Mouse (Mus musculus): ENCODE results near the gene Snx33. TPM values are rescaled to one million over a fixed set of nuclear protein-coding genes. Genes with fewer than 3 reads are reported as not detected.
"Not testable (repeated sequence)": the region's sequence is repeated elsewhere in the genome, so short reads cannot be mapped to it uniquely, and the experiment has no call there.

Snx33 gene
- polyA plus RNA-seq, 1 experiment from 2014 or later = 9.5 TPM

DNA sequence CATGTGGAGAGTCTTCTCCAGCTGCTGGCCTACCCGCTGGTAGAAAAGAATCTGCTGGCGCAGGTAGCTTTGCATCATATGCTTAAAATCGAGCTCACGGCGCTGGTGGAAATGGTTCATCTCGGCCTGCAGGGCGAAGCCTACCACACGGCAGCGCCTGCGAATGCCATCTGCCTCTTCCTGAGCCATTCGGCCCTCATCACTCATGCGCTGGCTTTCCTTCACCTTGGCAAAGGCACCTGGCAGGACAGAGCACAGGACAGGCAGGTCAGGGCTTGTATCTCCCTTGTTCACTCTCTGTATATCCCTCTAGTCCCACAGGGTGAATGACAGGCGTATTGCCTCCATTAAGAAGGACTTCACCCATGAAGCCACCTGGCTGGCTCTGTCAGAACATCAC is 9.7 kb downstream of the Snx33 start:
- H3K36me3 ChIP-seq (ENCODE audit: control insufficient read depth, insufficient read depth, low read length) = peaks cover 34% of the 10 kb centered on the region
- H3K9me3 ChIP-seq (ENCODE audit: control insufficient read depth, low read depth, low read length) = no peaks in the 10 kb centered on the region
- H3K4me3 ChIP-seq (ENCODE audit: low read depth, low read length) = no peak overlapping the region
- no peak overlapping the region for H3K9ac ChIP-seq (replicated peaks; ENCODE audit: low read depth, low read length)
- no peak overlapping the region for H3K4me2 ChIP-seq (replicated peaks; ENCODE audit: low read depth, low read length)
- no peak overlapping the region for H3K27ac ChIP-seq (ENCODE audit: low read length)
- no peaks in the 10 kb centered on the region for H3K27me3 ChIP-seq (ENCODE audit: control insufficient read depth, insufficient read depth, low read length)
- H3K4me1 ChIP-seq (ENCODE audit: control insufficient read depth, insufficient read depth, low read length) = peaks cover 6% of the 10 kb centered on the region
- ATAC-seq (ENCODE audit: insufficient number of reproducible peaks, insufficient read depth, low FRiP score, low read depth) = no peak
- 94% methylated on average over 13 of the region's 13 CpGs for WGBS

DNA sequence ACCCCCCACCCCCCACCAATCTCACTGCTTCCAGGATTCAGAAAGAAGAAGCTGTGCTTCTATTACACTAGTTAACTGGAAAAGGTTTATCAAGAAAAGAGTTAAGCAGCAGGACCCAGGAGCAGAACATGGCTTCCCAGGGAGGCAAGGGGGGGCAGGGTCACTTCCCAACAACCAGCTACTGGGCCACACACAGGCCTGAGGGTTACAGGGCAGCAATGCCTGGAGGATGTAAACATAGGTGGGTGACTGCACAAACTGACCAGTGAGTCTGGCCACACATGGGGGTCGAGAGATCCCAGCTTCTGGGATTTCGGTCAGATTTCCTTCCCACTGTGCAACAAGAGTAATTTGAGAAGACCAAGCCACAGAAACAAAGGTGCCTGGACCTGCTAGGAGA is 11.0 kb downstream of the Snx33 start:
- H3K9me3 ChIP-seq (ENCODE audit: control insufficient read depth, low read depth, low read length) = no peaks in the 10 kb centered on the region
- H3K36me3 ChIP-seq (ENCODE audit: control insufficient read depth, insufficient read depth, low read length) = peaks cover 30% of the 10 kb centered on the region
- H3K4me1 ChIP-seq (ENCODE audit: control insufficient read depth, insufficient read depth, low read length) = no peaks in the 10 kb centered on the region
- H3K4me3 ChIP-seq (ENCODE audit: low read depth, low read length) = no peak overlapping the region
- WGBS = 79% methylated on average over 2 of the region's 2 CpGs
- H3K9ac ChIP-seq (replicated peaks; ENCODE audit: low read depth, low read length) = no peak overlapping the region
- H3K27me3 ChIP-seq (ENCODE audit: control insufficient read depth, insufficient read depth, low read length) = no peaks in the 10 kb centered on the region
- H3K27ac ChIP-seq (ENCODE audit: low read length) = no peak overlapping the region
- no peak overlapping the region for H3K4me2 ChIP-seq (replicated peaks; ENCODE audit: low read depth, low read length)
- ATAC-seq (ENCODE audit: insufficient number of reproducible peaks, insufficient read depth, low FRiP score, low read depth) = no peak

DNA sequence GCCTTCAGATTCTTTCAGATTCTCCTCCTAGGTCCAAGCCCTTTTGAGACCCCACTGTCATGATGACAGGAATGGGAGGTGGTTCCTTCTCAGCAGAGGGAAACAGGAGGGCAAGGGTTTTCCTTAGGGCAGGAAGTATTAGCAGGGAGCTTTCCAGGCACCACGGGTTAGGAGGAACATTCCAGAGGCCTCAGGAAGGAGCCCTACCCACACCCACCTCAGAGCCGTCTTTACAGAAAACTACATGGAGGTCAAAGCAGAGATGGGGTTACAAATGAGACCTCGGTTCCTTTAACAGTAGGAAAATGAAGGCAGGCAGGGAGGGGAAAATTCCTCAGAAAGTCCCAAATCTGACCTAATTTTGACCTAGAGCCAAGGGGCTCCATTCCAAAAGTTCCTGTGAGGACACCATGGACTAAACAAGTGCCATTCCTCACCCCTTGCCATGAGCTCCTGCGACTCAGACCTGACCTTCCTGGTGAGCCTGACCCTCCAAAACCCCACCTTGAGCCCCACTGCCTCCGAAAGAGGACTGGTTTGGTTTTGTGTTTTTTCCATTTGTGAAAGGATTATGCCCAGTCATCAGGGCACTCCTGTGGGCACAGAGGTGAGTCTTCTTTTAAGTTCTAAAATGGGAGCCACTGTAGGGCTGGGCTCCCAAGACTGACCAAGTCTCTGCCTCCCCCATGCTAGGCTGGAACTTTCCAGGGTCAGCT is 12.3 kb downstream of the Snx33 start:
- H3K4me2 ChIP-seq (replicated peaks; ENCODE audit: low read depth, low read length) = no peak overlapping the region
- H3K36me3 ChIP-seq (ENCODE audit: control insufficient read depth, insufficient read depth, low read length) = peaks cover 24% of the 10 kb centered on the region
- no peaks in the 10 kb centered on the region for H3K4me1 ChIP-seq (ENCODE audit: control insufficient read depth, insufficient read depth, low read length)
- no peak for ATAC-seq (ENCODE audit: insufficient number of reproducible peaks, insufficient read depth, low FRiP score, low read depth)
- no peaks in the 10 kb centered on the region for H3K9me3 ChIP-seq (ENCODE audit: control insufficient read depth, low read depth, low read length)
- no peak overlapping the region for H3K9ac ChIP-seq (replicated peaks; ENCODE audit: low read depth, low read length)
- no peak overlapping the region for H3K27ac ChIP-seq (ENCODE audit: low read length)
- no peak overlapping the region for H3K4me3 ChIP-seq (ENCODE audit: low read depth, low read length)
- H3K27me3 ChIP-seq (ENCODE audit: control insufficient read depth, insufficient read depth, low read length) = no peaks in the 10 kb centered on the region
- 74% methylated on average over 5 of the region's 5 CpGs for WGBS

DNA sequence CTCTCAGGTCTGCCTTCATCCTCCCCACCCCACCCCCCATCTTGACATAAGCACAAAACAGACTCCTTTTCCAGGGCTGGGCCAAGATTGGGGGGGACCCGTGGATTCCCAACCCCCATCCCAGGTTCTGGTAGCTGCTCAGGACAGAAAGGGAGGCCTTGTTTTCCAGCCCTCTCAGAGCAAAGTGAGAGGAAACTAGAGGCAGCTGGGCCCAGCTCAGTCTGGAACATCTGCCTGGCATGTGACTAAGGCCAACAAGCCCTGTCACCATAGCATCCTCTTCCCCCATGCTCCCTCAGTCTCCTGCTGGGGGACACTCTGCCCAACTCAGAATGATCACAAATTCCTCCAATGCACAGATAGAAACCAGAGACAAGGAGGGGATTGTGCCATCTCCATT is 13.1 kb downstream of the Snx33 start:
- ATAC-seq (ENCODE audit: insufficient number of reproducible peaks, insufficient read depth, low FRiP score, low read depth) = no peak
- Histone ChIP-seq H3K4me3 (ENCODE audit: low read depth, low read length) (no peak overlapping the region), H3K36me3 (ENCODE audit: control insufficient read depth, insufficient read depth, low read length) (peaks cover 23% of the 10 kb centered on the region), H3K27ac (ENCODE audit: low read length) (no peak overlapping the region), H3K9ac (replicated peaks; ENCODE audit: low read depth, low read length) (no peak overlapping the region), H3K4me1 (ENCODE audit: control insufficient read depth, insufficient read depth, low read length) (no peaks in the 10 kb centered on the region), H3K9me3 (ENCODE audit: control insufficient read depth, low read depth, low read length) (no peaks in the 10 kb centered on the region), H3K27me3 (ENCODE audit: control insufficient read depth, insufficient read depth, low read length) (no peaks in the 10 kb centered on the region), H3K4me2 (replicated peaks; ENCODE audit: low read depth, low read length) (no peak overlapping the region)
- 80% methylated on average over 1 of the region's 1 CpGs for WGBS

DNA sequence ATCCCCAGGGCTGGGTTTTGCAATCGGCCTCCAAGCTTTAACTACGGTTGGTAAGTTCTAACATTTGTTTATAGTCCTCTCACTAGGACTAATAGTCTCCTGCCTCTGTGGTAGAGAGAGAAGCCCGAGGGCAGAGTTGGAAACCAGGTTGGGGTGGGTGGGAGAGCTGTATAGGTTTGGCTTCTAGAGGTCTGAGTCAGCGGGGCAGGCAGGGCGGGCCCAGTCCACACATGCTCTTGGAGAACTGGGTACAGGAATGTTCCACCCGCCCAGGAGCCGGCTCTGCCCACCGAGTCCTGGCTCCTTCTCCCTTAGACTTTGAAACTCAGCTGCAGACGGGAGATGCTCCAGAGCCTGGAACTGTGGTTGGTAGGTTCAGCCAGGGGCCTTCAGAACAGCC is 14.2 kb downstream of the Snx33 start:
- H3K4me2 ChIP-seq (replicated peaks; ENCODE audit: low read depth, low read length) = no peak overlapping the region
- H3K27me3 ChIP-seq (ENCODE audit: control insufficient read depth, insufficient read depth, low read length) = no peaks in the 10 kb centered on the region
- no peak overlapping the region for H3K9ac ChIP-seq (replicated peaks; ENCODE audit: low read depth, low read length)
- H3K4me3 ChIP-seq (ENCODE audit: low read depth, low read length) = no peak overlapping the region
- no peak overlapping the region for H3K27ac ChIP-seq (ENCODE audit: low read length)
- no peak for ATAC-seq (ENCODE audit: insufficient number of reproducible peaks, insufficient read depth, low FRiP score, low read depth)
- H3K4me1 ChIP-seq (ENCODE audit: control insufficient read depth, insufficient read depth, low read length) = no peaks in the 10 kb centered on the region
- H3K9me3 ChIP-seq (ENCODE audit: control insufficient read depth, low read depth, low read length) = no peaks in the 10 kb centered on the region
- WGBS = 79% methylated on average over 9 of the region's 9 CpGs
- H3K36me3 ChIP-seq (ENCODE audit: control insufficient read depth, insufficient read depth, low read length) = peaks cover 20% of the 10 kb centered on the region

DNA sequence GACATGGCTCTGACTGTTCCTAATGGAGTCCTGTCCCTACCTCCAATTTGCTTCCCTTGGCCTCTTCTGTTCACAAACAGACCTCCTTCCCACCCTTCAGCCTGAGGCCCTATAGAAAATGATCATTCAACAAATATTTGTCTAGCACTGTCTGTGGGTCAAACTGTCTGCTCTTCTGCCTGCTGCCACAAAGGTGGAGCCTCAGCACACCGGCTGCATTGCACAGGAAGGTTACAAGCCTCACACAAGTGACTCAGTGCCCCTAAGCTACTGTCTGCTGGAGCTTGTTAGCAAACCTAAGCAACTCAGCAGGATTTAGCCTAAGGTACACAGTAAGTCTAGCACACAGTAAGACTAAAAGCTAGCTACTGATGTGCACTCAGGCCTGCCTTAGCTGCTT is 17.2 kb downstream of the Snx33 start:
- H3K27ac ChIP-seq (ENCODE audit: low read length) = no peak overlapping the region
- no peak overlapping the region for H3K9ac ChIP-seq (replicated peaks; ENCODE audit: low read depth, low read length)
- no peak overlapping the region for H3K4me3 ChIP-seq (ENCODE audit: low read depth, low read length)
- no peaks in the 10 kb centered on the region for H3K27me3 ChIP-seq (ENCODE audit: control insufficient read depth, insufficient read depth, low read length)
- H3K4me1 ChIP-seq (ENCODE audit: control insufficient read depth, insufficient read depth, low read length) = no peaks in the 10 kb centered on the region
- 35% methylated on average over 1 of the region's 1 CpGs for WGBS
- H3K36me3 ChIP-seq (ENCODE audit: control insufficient read depth, insufficient read depth, low read length) = peaks cover 5% of the 10 kb centered on the region; the same call in 1 of the 2 replicates
- H3K9me3 ChIP-seq (ENCODE audit: control insufficient read depth, low read depth, low read length) = no peaks in the 10 kb centered on the region
- no peak overlapping the region for H3K4me2 ChIP-seq (replicated peaks; ENCODE audit: low read depth, low read length)
- no peak for ATAC-seq (ENCODE audit: insufficient number of reproducible peaks, insufficient read depth, low FRiP score, low read depth)

DNA sequence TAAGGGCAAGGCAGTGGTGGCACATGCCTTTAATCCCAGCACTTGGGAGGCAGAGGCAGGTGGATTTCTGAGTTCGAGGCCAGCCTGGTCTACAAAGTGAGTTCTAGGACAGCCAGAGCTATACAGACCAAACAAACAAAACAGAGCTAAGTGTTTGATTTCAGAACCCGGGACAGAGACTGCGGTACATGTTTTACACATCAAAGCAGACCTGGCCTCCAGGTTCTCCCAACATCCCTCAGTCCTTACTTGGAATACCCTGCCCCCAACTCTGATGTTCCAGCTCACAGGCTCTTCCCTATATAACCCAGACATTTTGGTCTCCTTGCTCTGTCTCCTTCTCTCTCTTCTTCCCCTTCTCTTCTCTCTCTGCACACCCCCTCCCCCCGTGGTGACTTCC is 18.2 kb downstream of the Snx33 start:
- not testable (repeated sequence) for H3K9ac ChIP-seq (replicated peaks; ENCODE audit: low read depth, low read length); H3K36me3 ChIP-seq (ENCODE audit: control insufficient read depth, insufficient read depth, low read length); ATAC-seq (ENCODE audit: insufficient number of reproducible peaks, insufficient read depth, low FRiP score, low read depth); H3K9me3 ChIP-seq (ENCODE audit: control insufficient read depth, low read depth, low read length); H3K27ac ChIP-seq (ENCODE audit: low read length); H3K4me1 ChIP-seq (ENCODE audit: control insufficient read depth, insufficient read depth, low read length); H3K27me3 ChIP-seq (ENCODE audit: control insufficient read depth, insufficient read depth, low read length); H3K4me3 ChIP-seq (ENCODE audit: low read depth, low read length); H3K4me2 ChIP-seq (replicated peaks; ENCODE audit: low read depth, low read length)
- WGBS = 35% methylated on average over 4 of the region's 4 CpGs

DNA sequence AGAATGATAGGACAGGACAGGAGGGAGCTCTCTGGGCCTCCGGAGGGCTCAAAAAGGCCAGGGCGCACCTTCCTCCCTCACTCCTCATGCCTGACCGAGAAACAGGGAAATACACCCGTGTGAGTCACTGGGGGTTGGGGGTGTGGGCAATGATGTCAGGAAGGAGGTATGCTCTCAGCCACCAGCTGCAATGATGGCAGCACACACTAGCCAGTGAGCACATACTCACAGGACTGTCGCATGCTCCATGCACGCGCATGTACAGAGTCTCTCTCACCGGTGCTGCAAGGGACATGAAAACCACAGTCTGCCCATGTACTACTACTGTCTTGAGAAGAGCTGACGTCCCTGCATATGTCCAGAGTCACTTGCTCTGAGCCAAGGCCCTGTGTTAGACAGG is 20.6 kb downstream of the Snx33 start:
- Histone ChIP-seq H3K4me2 (replicated peaks; ENCODE audit: low read depth, low read length) (no peak overlapping the region), H3K36me3 (ENCODE audit: control insufficient read depth, insufficient read depth, low read length) (no peaks in the 10 kb centered on the region), H3K27ac (ENCODE audit: low read length) (no peak overlapping the region), H3K27me3 (ENCODE audit: control insufficient read depth, insufficient read depth, low read length) (no peaks in the 10 kb centered on the region), H3K9ac (replicated peaks; ENCODE audit: low read depth, low read length) (no peak overlapping the region), H3K9me3 (ENCODE audit: control insufficient read depth, low read depth, low read length) (no peaks in the 10 kb centered on the region), H3K4me3 (ENCODE audit: low read depth, low read length) (no peak overlapping the region), H3K4me1 (ENCODE audit: control insufficient read depth, insufficient read depth, low read length) (no peaks in the 10 kb centered on the region)
- ATAC-seq (ENCODE audit: insufficient number of reproducible peaks, insufficient read depth, low FRiP score, low read depth) = no peak
- 77% methylated on average over 9 of the region's 9 CpGs for WGBS

DNA sequence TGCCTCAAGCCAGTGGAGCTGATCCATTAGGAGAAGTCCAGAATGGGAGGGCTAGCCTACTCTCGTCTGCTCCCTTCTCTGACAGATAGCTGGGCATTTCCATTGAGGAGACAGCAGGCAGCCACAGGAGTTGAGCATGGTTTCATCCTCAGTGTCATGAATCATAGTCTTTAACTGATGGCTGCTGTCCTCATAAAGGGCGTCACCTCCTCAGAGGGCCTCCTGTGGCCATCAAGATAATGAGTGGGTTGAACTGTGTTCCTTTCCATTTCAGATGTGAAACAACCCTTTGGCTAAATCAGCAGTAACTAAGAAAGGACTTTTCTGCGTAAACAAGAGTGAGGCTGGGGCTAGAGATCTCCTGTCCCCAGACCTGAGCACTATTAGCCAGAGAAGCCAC is 24.5 kb downstream of the Snx33 start:
- H3K4me2 ChIP-seq (replicated peaks; ENCODE audit: low read depth, low read length) = no peak overlapping the region
- H3K4me1 ChIP-seq (ENCODE audit: control insufficient read depth, insufficient read depth, low read length) = no peaks in the 10 kb centered on the region
- H3K27ac ChIP-seq (ENCODE audit: low read length) = no peak overlapping the region
- H3K27me3 ChIP-seq (ENCODE audit: control insufficient read depth, insufficient read depth, low read length) = no peaks in the 10 kb centered on the region
- no peak overlapping the region for H3K4me3 ChIP-seq (ENCODE audit: low read depth, low read length)
- no peaks in the 10 kb centered on the region for H3K9me3 ChIP-seq (ENCODE audit: control insufficient read depth, low read depth, low read length)
- H3K9ac ChIP-seq (replicated peaks; ENCODE audit: low read depth, low read length) = no peak overlapping the region
- H3K36me3 ChIP-seq (ENCODE audit: control insufficient read depth, insufficient read depth, low read length) = no peaks in the 10 kb centered on the region
- no peak for ATAC-seq (ENCODE audit: insufficient number of reproducible peaks, insufficient read depth, low FRiP score, low read depth)
- WGBS = 84% methylated on average over 3 of the region's 3 CpGs

Measured in stomach, embryonic 14.5 days (tissue).